11 mouse cellular contexts compared by ENCODE assay signal in the genomic region with DNA sequence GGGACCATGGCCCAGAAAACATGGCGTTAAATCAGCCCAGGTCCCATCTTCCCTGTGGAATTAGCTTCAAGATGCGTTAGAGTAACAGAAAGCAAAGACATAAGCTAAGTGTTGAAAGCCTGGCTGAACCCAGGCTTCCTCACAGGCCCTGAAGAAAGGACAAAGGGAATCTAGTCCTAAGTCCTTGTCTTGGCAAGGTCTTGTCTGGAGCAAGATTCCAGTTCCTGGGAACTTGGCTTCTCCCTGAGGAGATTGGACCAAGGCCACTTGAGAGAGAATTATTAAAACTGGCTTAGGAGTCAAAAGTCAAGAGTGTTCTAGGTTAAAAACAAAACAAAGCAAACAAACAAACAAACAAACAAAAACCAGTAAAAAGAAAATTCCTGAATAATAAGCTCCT.
"Had no signal": no experiment of that assay in that cellular context is flagged by ENCODE, and none has a peak within 500 bp of the region (broad histone marks: within the 10 kb centered on the region; RNA-seq: fewer than 3 reads in every experiment).

No protein-coding gene starts in this region.

- H3K4me1 ChIP-seq: liver, embryonic 15.5 days; midbrain, embryonic 13.5 days had no signal

- DNase-seq: kidney, postnatal 4 days; liver; lung, adult 2 months; lung, postnatal 36 days; right cerebral cortex, postnatal 25 days; thymus, postnatal 36 days had no signal

- H3K4me3 ChIP-seq: layer of hippocampus, adult 2 months; limb, embryonic 12.5 days; liver, embryonic 15.5 days; midbrain, embryonic 13.5 days had no signal

- H3K9me3 ChIP-seq: liver, embryonic 15.5 days had no signal

- ATAC-seq: lung, postnatal 0 days; midbrain, embryonic 13.5 days had no signal

- H3K4me2 ChIP-seq: limb, embryonic 12.5 days; liver, embryonic 15.5 days; midbrain, embryonic 13.5 days had no signal

- H3K36me3 ChIP-seq: limb, embryonic 12.5 days; liver, embryonic 15.5 days; midbrain, embryonic 13.5 days had no signal

- H3K27me3 ChIP-seq: limb, embryonic 12.5 days; liver, embryonic 15.5 days; midbrain, embryonic 13.5 days had no signal

- H3K9ac ChIP-seq: limb, embryonic 12.5 days; liver, embryonic 15.5 days; midbrain, embryonic 13.5 days had no signal

- H3K27ac ChIP-seq: layer of hippocampus, adult 2 months; limb, embryonic 12.5 days; liver, embryonic 15.5 days; midbrain, embryonic 13.5 days had no signal
